Mouse (Mus musculus): ENCODE measurements around the gene Sytl2. TPM values are rescaled to one million over a fixed set of nuclear protein-coding genes. Genes with fewer than 3 reads are reported as not detected.
A peak's percentile ranks its signal among the peaks of the same experiment; 100 is the strongest.

The Sytl2 gene
- polyA plus RNA-seq, 1 experiment from 2014 or later: 10.1 TPM

DNA sequence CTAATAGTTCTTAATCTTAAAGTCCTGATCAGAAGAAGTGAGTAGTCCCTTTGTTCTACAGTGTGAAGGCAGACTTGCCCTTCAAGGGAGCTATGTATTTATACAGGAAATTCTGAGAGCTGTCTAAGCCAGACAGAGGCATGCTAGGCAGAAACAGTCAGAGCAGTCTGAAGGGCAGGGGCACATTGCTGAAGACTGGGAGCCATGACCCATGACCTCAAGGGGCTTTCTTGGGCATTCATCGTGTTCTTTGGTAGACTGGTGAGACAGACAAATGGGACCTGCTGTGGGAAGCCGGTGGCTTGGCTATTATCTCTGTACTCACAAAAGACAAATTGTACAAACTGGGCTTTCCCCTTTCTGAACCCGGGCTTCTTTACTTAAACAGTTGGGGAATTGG is 4.0 kb downstream of the Sytl2 start:
- Histone ChIP-seq H3K36me3 (ENCODE audit: insufficient read depth, low read length) (no peaks in the 10 kb centered on the region), H3K27ac (ENCODE audit: low read length) (no peak overlapping the region), H3K4me2 (replicated peaks; ENCODE audit: low read depth, low read length) (no peak overlapping the region), H3K27me3 (ENCODE audit: insufficient read depth, low read length) (no peaks in the 10 kb centered on the region), H3K9me3 (ENCODE audit: low read length) (no peaks in the 10 kb centered on the region), H3K4me1 (ENCODE audit: insufficient read depth, low read length) (no peaks in the 10 kb centered on the region; the same call in 1 of the 2 replicates), H3K9ac (replicated peaks; ENCODE audit: low read length) (no peak overlapping the region), H3K4me3 (ENCODE audit: low read length) (no peak overlapping the region)
- no peak for ATAC-seq (ENCODE audit: low FRiP score, low TSS enrichment)
- 20% methylated on average over 3 of the region's 3 CpGs for WGBS

DNA sequence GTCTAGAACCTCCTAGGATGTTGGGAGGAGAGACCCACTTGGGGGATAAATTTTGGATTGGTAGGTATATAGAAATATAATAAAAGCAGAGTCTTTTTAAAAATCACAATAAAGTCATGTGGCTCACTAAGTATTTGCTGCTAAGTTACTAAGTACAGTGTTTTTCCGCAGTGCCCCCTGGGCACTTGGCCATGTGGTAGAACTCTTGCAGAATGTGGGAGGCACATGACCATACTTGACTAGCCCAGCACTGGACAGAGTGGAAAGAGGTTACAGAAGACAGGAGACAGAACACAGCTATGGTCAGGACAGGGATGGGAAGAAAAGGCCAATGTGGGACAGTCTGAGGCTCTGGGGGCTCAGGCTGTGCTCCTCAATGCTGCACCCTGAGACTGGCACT is 4.9 kb downstream of the Sytl2 start:
- Histone ChIP-seq H3K27me3 (ENCODE audit: insufficient read depth, low read length) (no peaks in the 10 kb centered on the region), H3K9ac (replicated peaks; ENCODE audit: low read length) (no peak overlapping the region), H3K27ac (ENCODE audit: low read length) (no peak overlapping the region), H3K4me2 (replicated peaks; ENCODE audit: low read depth, low read length) (no peak overlapping the region), H3K36me3 (ENCODE audit: insufficient read depth, low read length) (no peaks in the 10 kb centered on the region), H3K4me3 (ENCODE audit: low read length) (no peak overlapping the region), H3K9me3 (ENCODE audit: low read length) (no peaks in the 10 kb centered on the region), H3K4me1 (ENCODE audit: insufficient read depth, low read length) (no peaks in the 10 kb centered on the region; the same call in 1 of the 2 replicates)
- no peak for ATAC-seq (ENCODE audit: low FRiP score, low TSS enrichment)
- WGBS: 94% methylated on average over 1 of the region's 1 CpGs

- no peak overlapping the region for H3K4me2 ChIP-seq (replicated peaks; ENCODE audit: low read depth, low read length)
- H3K4me3 ChIP-seq (ENCODE audit: low read length): no peak overlapping the region
- no peak for ATAC-seq (ENCODE audit: low FRiP score, low TSS enrichment)
- H3K27me3 ChIP-seq (ENCODE audit: insufficient read depth, low read length): no peaks in the 10 kb centered on the region
- no peaks in the 10 kb centered on the region for H3K36me3 ChIP-seq (ENCODE audit: insufficient read depth, low read length)
- H3K27ac ChIP-seq (ENCODE audit: low read length): no peak overlapping the region
- WGBS: 63% methylated on average over 6 of the region's 6 CpGs
- no peak overlapping the region for H3K9ac ChIP-seq (replicated peaks; ENCODE audit: low read length)
- H3K9me3 ChIP-seq (ENCODE audit: low read length): no peaks in the 10 kb centered on the region
- H3K4me1 ChIP-seq (ENCODE audit: insufficient read depth, low read length): peaks cover 6% of the 10 kb centered on the region; the same call in 1 of the 2 replicates
These were observed 6.0 kb downstream of the Sytl2 start for GRCm38 (mm10) chr7:90308003-90308402.

GRCm38 (mm10) chr7:90312151-90312883 is 10.3 kb downstream of the Sytl2 start:
- ATAC-seq (ENCODE audit: low FRiP score, low TSS enrichment): peak; percentile 54; the same call in 1 of the 2 replicates
- no peak overlapping the region for H3K4me3 ChIP-seq (ENCODE audit: low read length)
- H3K27me3 ChIP-seq (ENCODE audit: insufficient read depth, low read length): no peaks in the 10 kb centered on the region
- no peak overlapping the region for H3K4me2 ChIP-seq (replicated peaks; ENCODE audit: low read depth, low read length)
- peaks cover 6% of the 10 kb centered on the region; the same call in 1 of the 2 replicates for H3K4me1 ChIP-seq (ENCODE audit: insufficient read depth, low read length)
- 26% methylated on average over 7 of the region's 7 CpGs for WGBS
- no peak overlapping the region for H3K9ac ChIP-seq (replicated peaks; ENCODE audit: low read length)
- no peak overlapping the region for H3K27ac ChIP-seq (ENCODE audit: low read length)
- H3K9me3 ChIP-seq (ENCODE audit: low read length): no peaks in the 10 kb centered on the region
- H3K36me3 ChIP-seq (ENCODE audit: insufficient read depth, low read length): no peaks in the 10 kb centered on the region

GRCm38 (mm10) chr7:90313421-90313820 is 11.4 kb downstream of the Sytl2 start:
- Histone ChIP-seq H3K4me3 (ENCODE audit: low read length) (no peak overlapping the region), H3K27me3 (ENCODE audit: insufficient read depth, low read length) (no peaks in the 10 kb centered on the region), H3K9ac (replicated peaks; ENCODE audit: low read length) (no peak overlapping the region), H3K27ac (ENCODE audit: low read length) (no peak overlapping the region), H3K9me3 (ENCODE audit: low read length) (no peaks in the 10 kb centered on the region), H3K4me1 (ENCODE audit: insufficient read depth, low read length) (peaks cover 6% of the 10 kb centered on the region; the same call in 1 of the 2 replicates), H3K36me3 (ENCODE audit: insufficient read depth, low read length) (no peaks in the 10 kb centered on the region), H3K4me2 (replicated peaks; ENCODE audit: low read depth, low read length) (no peak overlapping the region)
- ATAC-seq (ENCODE audit: low FRiP score, low TSS enrichment): no peak
- WGBS: 67% methylated on average over 3 of the region's 3 CpGs

- Histone ChIP-seq H3K4me2 (replicated peaks; ENCODE audit: low read depth, low read length) (no peak overlapping the region), H3K4me1 (ENCODE audit: insufficient read depth, low read length) (peaks cover 6% of the 10 kb centered on the region; the same call in 1 of the 2 replicates), H3K36me3 (ENCODE audit: insufficient read depth, low read length) (no peaks in the 10 kb centered on the region), H3K9ac (replicated peaks; ENCODE audit: low read length) (no peak overlapping the region), H3K27me3 (ENCODE audit: insufficient read depth, low read length) (no peaks in the 10 kb centered on the region), H3K4me3 (ENCODE audit: low read length) (no peak overlapping the region), H3K9me3 (ENCODE audit: low read length) (no peaks in the 10 kb centered on the region), H3K27ac (ENCODE audit: low read length) (no peak overlapping the region)
- no peak for ATAC-seq (ENCODE audit: low FRiP score, low TSS enrichment)
- WGBS: 91% methylated on average over 2 of the region's 2 CpGs
These were observed 14.8 kb downstream of the Sytl2 start for GRCm38 (mm10) chr7:90316823-90317222.

GRCm38 (mm10) chr7:90319446-90319845 is 17.4 kb downstream of the Sytl2 start:
- no peak overlapping the region for H3K4me3 ChIP-seq (ENCODE audit: low read length)
- no peak overlapping the region for H3K27ac ChIP-seq (ENCODE audit: low read length)
- no peaks in the 10 kb centered on the region for H3K9me3 ChIP-seq (ENCODE audit: low read length)
- no peaks in the 10 kb centered on the region for H3K4me1 ChIP-seq (ENCODE audit: insufficient read depth, low read length)
- WGBS: 95% methylated on average over 1 of the region's 1 CpGs
- no peak overlapping the region for H3K4me2 ChIP-seq (replicated peaks; ENCODE audit: low read depth, low read length)
- H3K9ac ChIP-seq (replicated peaks; ENCODE audit: low read length): no peak overlapping the region
- H3K27me3 ChIP-seq (ENCODE audit: insufficient read depth, low read length): no peaks in the 10 kb centered on the region
- ATAC-seq (ENCODE audit: low FRiP score, low TSS enrichment): no peak
- no peaks in the 10 kb centered on the region for H3K36me3 ChIP-seq (ENCODE audit: insufficient read depth, low read length)

DNA sequence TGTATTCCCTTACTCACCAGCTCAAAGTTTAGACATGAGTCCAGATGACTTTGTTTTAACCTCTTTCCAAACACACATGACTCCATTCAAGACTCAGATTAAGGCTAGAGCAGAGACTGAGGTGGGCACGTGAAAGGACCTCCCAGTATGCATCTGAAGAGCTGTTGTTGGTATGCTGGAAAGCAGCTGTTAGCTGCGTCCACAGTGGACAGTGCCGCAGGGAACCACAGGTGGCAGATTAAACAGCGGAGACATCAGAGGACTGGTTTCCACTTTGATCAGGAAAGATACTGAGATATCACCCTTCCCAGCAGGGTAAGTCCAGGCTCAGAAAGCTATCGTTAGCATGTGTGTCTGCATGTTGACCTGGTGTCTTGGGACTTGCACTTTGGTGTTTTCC is 18.1 kb downstream of the Sytl2 start:
- no peak overlapping the region for H3K9ac ChIP-seq (replicated peaks; ENCODE audit: low read length)
- no peak overlapping the region for H3K4me2 ChIP-seq (replicated peaks; ENCODE audit: low read depth, low read length)
- no peak overlapping the region for H3K27ac ChIP-seq (ENCODE audit: low read length)
- H3K4me3 ChIP-seq (ENCODE audit: low read length): no peak overlapping the region
- ATAC-seq (ENCODE audit: low FRiP score, low TSS enrichment): no peak
- no peaks in the 10 kb centered on the region for H3K9me3 ChIP-seq (ENCODE audit: low read length)
- no peaks in the 10 kb centered on the region for H3K4me1 ChIP-seq (ENCODE audit: insufficient read depth, low read length)
- no peaks in the 10 kb centered on the region for H3K36me3 ChIP-seq (ENCODE audit: insufficient read depth, low read length)
- H3K27me3 ChIP-seq (ENCODE audit: insufficient read depth, low read length): no peaks in the 10 kb centered on the region
- WGBS: 67% methylated on average over 5 of the region's 5 CpGs

- no peak for ATAC-seq (ENCODE audit: low FRiP score, low TSS enrichment)
- no peaks in the 10 kb centered on the region for H3K4me1 ChIP-seq (ENCODE audit: insufficient read depth, low read length)
- H3K9me3 ChIP-seq (ENCODE audit: low read length): no peaks in the 10 kb centered on the region
- no peak overlapping the region for H3K4me2 ChIP-seq (replicated peaks; ENCODE audit: low read depth, low read length)
- WGBS: 92% methylated on average over 4 of the region's 4 CpGs
- no peak overlapping the region for H3K4me3 ChIP-seq (ENCODE audit: low read length)
- H3K27ac ChIP-seq (ENCODE audit: low read length): no peak overlapping the region
- H3K27me3 ChIP-seq (ENCODE audit: insufficient read depth, low read length): no peaks in the 10 kb centered on the region
- no peaks in the 10 kb centered on the region for H3K36me3 ChIP-seq (ENCODE audit: insufficient read depth, low read length)
- no peak overlapping the region for H3K9ac ChIP-seq (replicated peaks; ENCODE audit: low read length)
These were observed 23.1 kb downstream of the Sytl2 start for GRCm38 (mm10) chr7:90325166-90325565.

- no peak overlapping the region for H3K4me2 ChIP-seq (replicated peaks; ENCODE audit: low read depth, low read length)
- no peak overlapping the region for H3K27ac ChIP-seq (ENCODE audit: low read length)
- no peaks in the 10 kb centered on the region for H3K36me3 ChIP-seq (ENCODE audit: insufficient read depth, low read length)
- WGBS: 71% methylated on average over 1 of the region's 1 CpGs
- H3K4me1 ChIP-seq (ENCODE audit: insufficient read depth, low read length): no peaks in the 10 kb centered on the region
- no peak overlapping the region for H3K9ac ChIP-seq (replicated peaks; ENCODE audit: low read length)
- H3K9me3 ChIP-seq (ENCODE audit: low read length): no peaks in the 10 kb centered on the region
- H3K27me3 ChIP-seq (ENCODE audit: insufficient read depth, low read length): no peaks in the 10 kb centered on the region
- H3K4me3 ChIP-seq (ENCODE audit: low read length): no peak overlapping the region
- no peak for ATAC-seq (ENCODE audit: low FRiP score, low TSS enrichment)
These were observed 28.1 kb downstream of the Sytl2 start for GRCm38 (mm10) chr7:90330200-90330599.
